Mouse (Mus musculus) intestine, embryonic 16.5 days (tissue): Measurements from ENCODE around the gene Csf3r. TPM values are rescaled to one million over a fixed set of nuclear protein-coding genes. Genes with fewer than 3 reads are reported as not detected.

Experiments
- ATAC-seq: fragments of 200-750 bp; cut with Nextera tagmentation; 2 replicates; pipeline ENCODE4 v1.8.0; 2017; ENCODE audit warnings: moderate TSS enrichment, moderate library complexity
- H3K27ac ChIP-seq: fragments of 300-500 bp; sonication (generic); 2 replicates; pipeline ENCODE4 v1.5.1; 2014; ENCODE audit warnings: mild to moderate bottlenecking, low read length
- H3K27me3 ChIP-seq: fragments of 300-500 bp; sonication (generic); replicated peaks from 2 replicates; pipeline ENCODE4 v1.6.1; 2014; ENCODE audit warnings: low read length, control low read depth, mixed read lengths; ENCODE audit not compliant: control insufficient read depth, insufficient read depth
- H3K36me3 ChIP-seq: fragments of 300-500 bp; sonication (generic); 2 replicates; pipeline ENCODE4 v1.6.1; 2014; ENCODE audit warnings: low read length, control low read depth; ENCODE audit not compliant: control insufficient read depth, insufficient read depth
- H3K4me1 ChIP-seq: fragments of 300-500 bp; sonication (generic); 2 replicates; pipeline ENCODE4 v1.6.1; 2014; ENCODE audit warnings: low read length, control low read depth, mixed read lengths; ENCODE audit not compliant: control insufficient read depth, insufficient read depth
- H3K4me2 ChIP-seq: fragments of 300-500 bp; sonication (generic); 2 replicates; pipeline ENCODE4 v1.6.1; 2014; ENCODE audit warnings: low read depth, low read length, control low read depth
- H3K4me3 ChIP-seq: fragments of 300-500 bp; sonication (generic); 2 replicates; pipeline ENCODE4 v1.5.1; 2014; ENCODE audit warnings: mild to moderate bottlenecking, low read length
- H3K9ac ChIP-seq: fragments of 300-500 bp; sonication (generic); 2 replicates; pipeline ENCODE4 v1.6.1; 2014; ENCODE audit warnings: low read depth, low read length
- H3K9me3 ChIP-seq: fragments of 300-500 bp; sonication (generic); 2 replicates; pipeline ENCODE4 v1.6.1; 2016; ENCODE audit warnings: low read length, control low read depth; ENCODE audit not compliant: control insufficient read depth
- WGBS: fragments of 180-500 bp; shearing (Covaris S2); extraction: QIAGEN DNeasy Blood & Tissue Kit; methylation state at CpG from one replicate; pipeline ENCODE4 v1.1.7; 2014; 5-methylcytosine and 5-hydroxymethylcytosine counted together
- polyA plus RNA-seq: library from polyadenylated mRNA; unstranded; fragments of >200 nt; fragmentation: Nextera tagmentation; extraction: Ambion mirVana; gene quantifications from 2 replicates; pipeline ENCODE4 v1.2.1, GENCODE M21; 2015

The Csf3r gene
- polyA plus RNA-seq, 1 experiment from 2014 or later = 0.56 TPM

GRCm38 (mm10) chr4:126046851-126047585, 22.7 kb downstream of the Csf3r start, which contains the start of gene Mrps15:
TSS of gene Mrps15 (plus strand) at chr4:126046925.
- Histone ChIP-seq H3K9me3 (no peaks in the 10 kb centered on the region), H3K27ac (peak within 1 kb of the TSS; percentile 82), H3K4me1 (peaks cover 10% of the 10 kb centered on the region), H3K4me2 (peak within 1 kb of the TSS; percentile 84), H3K4me3 (peak within 1 kb of the TSS; percentile 92), H3K9ac (peak within 1 kb of the TSS; percentile 93), H3K36me3 (peaks cover 8% of the 10 kb centered on the region; the same call in 1 of the 2 replicates), H3K27me3 (no peaks in the 10 kb centered on the region)
- WGBS = under 1% methylated on average over 56 of the region's 56 CpGs
- peak; percentile 97 for ATAC-seq

GRCm38 (mm10) chr4:126051617-126052016, 27.3 kb downstream of the Csf3r start:
- H3K4me3 ChIP-seq = no peak overlapping the region
- no peaks in the 10 kb centered on the region for H3K9me3 ChIP-seq
- WGBS = 79% methylated on average over 7 of the region's 7 CpGs
- H3K27ac ChIP-seq = no peak overlapping the region
- ATAC-seq = no peak
- no peaks in the 10 kb centered on the region for H3K27me3 ChIP-seq
- peaks cover 21% of the 10 kb centered on the region for H3K36me3 ChIP-seq
- peaks cover 10% of the 10 kb centered on the region for H3K4me1 ChIP-seq
- H3K4me2 ChIP-seq = no peak overlapping the region
- H3K9ac ChIP-seq = no peak overlapping the region

GRCm38 (mm10) chr4:126057207-126058133, 33.1 kb downstream of the Csf3r start:
- ATAC-seq = peak; percentile 45
- Histone ChIP-seq H3K27me3 (no peaks in the 10 kb centered on the region), H3K27ac (peak overlapping the region; percentile 62; the same call in 1 of the 2 replicates), H3K9ac (peak overlapping the region; percentile 43), H3K9me3 (no peaks in the 10 kb centered on the region), H3K4me3 (peak overlapping the region; percentile 67), H3K4me2 (peak overlapping the region; percentile 79), H3K36me3 (peaks cover 12% of the 10 kb centered on the region), H3K4me1 (peaks cover 11% of the 10 kb centered on the region)
- 11% methylated on average over 19 of the region's 19 CpGs for WGBS

GRCm38 (mm10) chr4:126058134-126058996, 34.0 kb downstream of the Csf3r start, which contains the start of gene Oscp1:
TSS of gene Oscp1 (plus strand) at chr4:126058565.
- H3K36me3 ChIP-seq = peaks cover 12% of the 10 kb centered on the region
- no peaks in the 10 kb centered on the region for H3K27me3 ChIP-seq
- peak; percentile 99 for ATAC-seq
- peak within 1 kb of the TSS; percentile 79 for H3K4me2 ChIP-seq
- H3K4me3 ChIP-seq = peak within 1 kb of the TSS; percentile 67
- 1% methylated on average over 57 of the region's 57 CpGs for WGBS
- peak within 1 kb of the TSS; percentile 62; the same call in 1 of the 2 replicates for H3K27ac ChIP-seq
- no peaks in the 10 kb centered on the region for H3K9me3 ChIP-seq
- H3K9ac ChIP-seq = peak within 1 kb of the TSS; percentile 64
- H3K4me1 ChIP-seq = peaks cover 11% of the 10 kb centered on the region

GRCm38 (mm10) chr4:126058997-126059362, 34.6 kb downstream of the Csf3r start:
- Histone ChIP-seq H3K36me3 (peaks cover 11% of the 10 kb centered on the region), H3K4me2 (peak overlapping the region; percentile 79), H3K27me3 (no peaks in the 10 kb centered on the region), H3K9me3 (no peaks in the 10 kb centered on the region), H3K9ac (peak overlapping the region; percentile 64), H3K27ac (no peak overlapping the region), H3K4me1 (peaks cover 11% of the 10 kb centered on the region), H3K4me3 (peak overlapping the region; percentile 67)
- 37% methylated on average over 9 of the region's 9 CpGs for WGBS
- ATAC-seq = no peak

GRCm38 (mm10) chr4:126062856-126063255, 38.5 kb downstream of the Csf3r start:
- no peaks in the 10 kb centered on the region for H3K36me3 ChIP-seq
- peaks cover 3% of the 10 kb centered on the region for H3K4me1 ChIP-seq
- WGBS = 50% methylated on average over 1 of the region's 1 CpGs
- H3K4me2 ChIP-seq = no peak overlapping the region
- no peak for ATAC-seq
- H3K27me3 ChIP-seq = no peaks in the 10 kb centered on the region
- H3K9ac ChIP-seq = no peak overlapping the region
- no peaks in the 10 kb centered on the region for H3K9me3 ChIP-seq
- no peak overlapping the region for H3K4me3 ChIP-seq
- no peak overlapping the region for H3K27ac ChIP-seq

- no peaks in the 10 kb centered on the region for H3K36me3 ChIP-seq
- no peak overlapping the region for H3K4me2 ChIP-seq
- WGBS = 92% methylated on average over 7 of the region's 7 CpGs
- ATAC-seq = no peak
- H3K4me1 ChIP-seq = no peaks in the 10 kb centered on the region
- H3K9me3 ChIP-seq = no peaks in the 10 kb centered on the region
- no peak overlapping the region for H3K9ac ChIP-seq
- H3K27me3 ChIP-seq = no peaks in the 10 kb centered on the region
- H3K4me3 ChIP-seq = no peak overlapping the region
- H3K27ac ChIP-seq = no peak overlapping the region
These were observed 40.9 kb downstream of the Csf3r start for GRCm38 (mm10) chr4:126065241-126065640.

- no peak overlapping the region for H3K9ac ChIP-seq
- no peak for ATAC-seq
These were observed 43.2 kb downstream of the Csf3r start for GRCm38 (mm10) chr4:126067401-126068077.

More at GRCm38 (mm10) chr4:126067401-126068077, 43.2 kb downstream of the Csf3r start:
- Histone ChIP-seq H3K4me1 (no peaks in the 10 kb centered on the region), H3K36me3 (no peaks in the 10 kb centered on the region), H3K27ac (no peak overlapping the region), H3K4me3 (no peak overlapping the region), H3K27me3 (no peaks in the 10 kb centered on the region), H3K4me2 (no peak overlapping the region), H3K9me3 (no peaks in the 10 kb centered on the region)
- WGBS = 74% methylated on average over 15 of the region's 15 CpGs
